Mouse (Mus musculus): ENCODE results near the gene Itga6. TPM values are rescaled to one million over a fixed set of nuclear protein-coding genes. Genes with fewer than 3 reads are reported as not detected.
"Not testable (repeated sequence)": the region's sequence is repeated elsewhere in the genome, so short reads cannot be mapped to it uniquely, and the experiment has no call there.

Gene Itga6
- polyA plus RNA-seq, 1 experiment = 21.9 TPM

DNA sequence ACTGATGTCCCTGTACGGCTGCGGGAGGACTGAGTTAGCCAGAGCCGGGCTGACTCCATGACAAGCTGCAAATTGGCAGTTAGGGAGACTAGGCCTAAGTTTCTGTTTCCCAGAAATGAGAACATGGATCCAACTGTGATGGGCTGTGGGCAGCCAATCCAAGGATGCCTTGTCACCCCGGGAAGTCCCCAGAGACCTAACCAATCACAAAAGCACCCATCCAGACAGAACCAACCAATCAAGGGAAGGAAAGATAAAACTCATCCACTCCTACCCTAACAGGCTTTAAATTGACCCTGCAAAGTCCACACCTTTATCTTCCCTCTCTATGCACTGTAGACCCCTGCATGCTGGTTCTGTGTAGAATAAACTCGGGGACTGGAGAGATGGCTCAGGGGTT, 31.0 kb upstream of the Itga6 start:
- H3K4me3 ChIP-seq (ENCODE audit: insufficient read depth, low read length) = no peak overlapping the region
- TF ChIP-seq CTCF (IDR thresholded peaks at IDR 0.05; ENCODE audit: borderline replicate concordance, insufficient read depth, low read length) = no peak
- no peak overlapping the region for H3K27ac ChIP-seq (ENCODE audit: insufficient read depth, low read length)
- H3K4me1 ChIP-seq (ENCODE audit: control insufficient read depth, insufficient read depth, low read length) = no peaks in the 10 kb centered on the region

DNA sequence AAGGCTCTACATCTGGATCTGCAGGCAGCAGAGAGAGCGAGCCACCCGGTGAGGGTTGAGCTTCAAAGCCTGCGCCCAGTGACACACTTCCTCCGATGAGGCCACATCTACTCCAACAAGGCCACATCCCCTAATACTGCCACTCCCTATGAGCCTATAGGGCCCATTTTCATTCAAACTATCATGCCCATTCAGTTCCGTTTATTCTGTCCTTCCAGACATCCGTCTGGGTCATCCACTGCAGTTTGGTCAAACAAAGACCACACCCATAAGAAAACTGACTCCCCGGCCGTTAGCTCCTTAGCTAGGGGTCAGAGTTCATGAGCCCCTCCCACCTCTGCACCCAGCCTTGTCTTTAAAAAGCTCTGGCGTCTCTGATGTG, 26.4 kb upstream of the Itga6 start:
- H3K27ac ChIP-seq (ENCODE audit: insufficient read depth, low read length) = no peak overlapping the region
- no peak for TF ChIP-seq POLR2A (IDR thresholded peaks at IDR 0.05; ENCODE audit: low read depth, low read length)
- TF ChIP-seq CTCF (IDR thresholded peaks at IDR 0.05; ENCODE audit: borderline replicate concordance, insufficient read depth, low read length) = no peak

DNA sequence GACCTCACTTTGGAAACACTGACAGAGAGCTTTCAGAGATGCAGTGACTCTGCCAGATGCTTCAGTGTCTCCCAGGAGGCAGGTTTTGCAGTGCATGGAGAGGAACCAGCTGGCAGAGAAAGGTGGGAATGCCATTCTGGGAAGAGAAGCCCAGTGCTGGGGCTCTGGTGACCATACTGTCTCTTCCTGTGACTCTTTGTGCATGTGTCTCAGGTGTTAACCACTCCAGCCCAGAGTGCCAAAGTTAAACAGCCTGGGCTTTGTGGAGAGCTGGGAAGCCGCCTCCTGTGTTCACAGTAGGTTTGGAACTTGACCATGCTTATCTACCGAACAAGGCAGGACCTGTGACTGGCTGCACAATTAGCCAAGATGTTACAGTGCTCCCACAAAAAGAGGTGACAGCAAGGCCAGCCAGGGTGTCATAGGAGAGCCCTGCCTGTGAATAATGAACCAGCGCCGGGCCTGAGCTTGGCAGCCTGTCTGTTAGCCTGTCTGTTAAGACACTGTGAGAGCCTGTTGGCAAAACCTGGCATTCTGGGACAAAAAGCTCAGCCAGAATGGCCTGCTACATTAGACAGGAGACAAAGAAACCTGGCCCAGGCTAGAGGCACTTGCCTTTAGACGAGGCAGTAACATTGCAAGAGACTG, 25.9 kb upstream of the Itga6 start:
- Histone ChIP-seq H3K27ac (ENCODE audit: insufficient read depth, low read length) (no peak overlapping the region), H3K4me3 (ENCODE audit: insufficient read depth, low read length) (no peak overlapping the region), H3K4me1 (ENCODE audit: control insufficient read depth, insufficient read depth, low read length) (peaks cover 3% of the 10 kb centered on the region; the same call in 1 of the 2 replicates)
- TF ChIP-seq CTCF (IDR thresholded peaks at IDR 0.05; ENCODE audit: borderline replicate concordance, insufficient read depth, low read length) (no peak), POLR2A (IDR thresholded peaks at IDR 0.05; ENCODE audit: low read depth, low read length) (no peak)

More for the DNA sequence above, 26.4 kb upstream of the Itga6 start:
- H3K4me1 ChIP-seq (ENCODE audit: control insufficient read depth, insufficient read depth, low read length) = no peaks in the 10 kb centered on the region; the same call in 1 of the 2 replicates
- H3K4me3 ChIP-seq (ENCODE audit: insufficient read depth, low read length) = no peak overlapping the region

DNA sequence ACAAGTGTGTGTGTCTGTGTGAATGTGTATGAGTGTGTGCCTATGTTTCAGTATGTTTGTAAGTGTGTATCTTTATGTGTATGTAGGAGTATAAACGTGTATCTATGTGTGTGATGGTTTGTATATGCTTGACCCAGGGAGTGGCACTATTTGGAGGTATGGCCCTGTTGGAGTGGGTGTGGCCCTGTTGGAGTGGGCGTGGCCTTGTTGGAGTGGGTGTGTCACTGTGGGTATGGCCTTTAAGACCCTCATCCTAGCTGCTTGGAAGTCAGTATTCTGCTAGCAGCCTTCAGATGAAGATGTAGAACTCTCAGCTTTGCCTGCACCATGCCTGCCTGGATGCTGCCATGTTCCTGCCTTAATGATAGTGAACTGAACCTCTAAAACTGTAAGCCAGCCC, 24.9 kb upstream of the Itga6 start:
- H3K27ac ChIP-seq (ENCODE audit: insufficient read depth, low read length); H3K4me3 ChIP-seq (ENCODE audit: insufficient read depth, low read length); H3K4me1 ChIP-seq (ENCODE audit: control insufficient read depth, insufficient read depth, low read length): not testable (repeated sequence)

DNA sequence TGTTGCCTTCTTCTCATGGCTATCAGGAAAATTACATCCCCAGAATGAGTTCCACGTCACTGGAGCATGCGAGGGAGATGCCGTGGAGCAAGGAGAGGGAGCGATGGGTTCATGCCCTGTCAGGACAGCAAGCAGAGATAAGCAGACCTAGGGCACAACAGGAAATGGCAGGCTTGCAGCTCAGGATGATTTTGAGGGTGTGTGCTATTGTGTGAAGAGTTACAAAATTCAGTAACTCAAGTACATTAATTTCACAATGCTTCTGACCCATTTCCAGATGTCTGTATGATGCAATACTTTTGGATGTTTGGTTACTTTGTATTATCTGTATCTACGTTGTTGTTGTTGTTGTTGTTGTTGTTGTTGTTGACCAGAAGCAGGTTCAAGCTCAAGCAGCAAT, 22.5 kb upstream of the Itga6 start:
- TF ChIP-seq POLR2A (IDR thresholded peaks at IDR 0.05; ENCODE audit: low read depth, low read length) (no peak), CTCF (IDR thresholded peaks at IDR 0.05; ENCODE audit: borderline replicate concordance, insufficient read depth, low read length) (no peak)
- H3K4me3 ChIP-seq (ENCODE audit: insufficient read depth, low read length) = no peak overlapping the region
- peaks cover 3% of the 10 kb centered on the region; the same call in 1 of the 2 replicates for H3K4me1 ChIP-seq (ENCODE audit: control insufficient read depth, insufficient read depth, low read length)
- no peak overlapping the region for H3K27ac ChIP-seq (ENCODE audit: insufficient read depth, low read length)

DNA sequence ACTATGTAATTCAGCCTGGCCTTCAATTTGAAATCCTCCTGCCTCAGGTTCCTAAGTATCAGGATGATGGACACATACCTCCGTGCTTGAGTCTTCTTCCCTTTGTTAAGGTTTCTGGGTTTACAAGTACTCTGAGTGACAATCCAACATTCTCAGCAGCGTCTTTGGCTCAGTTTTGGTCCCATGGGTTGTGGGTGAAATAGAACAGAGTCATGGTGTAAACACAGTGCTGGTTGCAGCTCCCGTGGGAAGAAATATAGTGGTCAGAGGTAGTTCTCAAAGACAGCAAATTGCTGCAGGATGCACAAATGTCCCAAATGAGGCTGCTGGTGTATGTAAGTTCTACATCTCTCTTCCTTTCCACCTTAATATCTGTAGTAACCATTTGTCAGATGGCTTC, 21.8 kb upstream of the Itga6 start:
- Histone ChIP-seq H3K27ac (ENCODE audit: insufficient read depth, low read length) (no peak overlapping the region), H3K4me1 (ENCODE audit: control insufficient read depth, insufficient read depth, low read length) (peaks cover 3% of the 10 kb centered on the region; the same call in 1 of the 2 replicates), H3K4me3 (ENCODE audit: insufficient read depth, low read length) (no peak overlapping the region)
- no peak for TF ChIP-seq POLR2A (IDR thresholded peaks at IDR 0.05; ENCODE audit: low read depth, low read length)
- no peak for TF ChIP-seq CTCF (IDR thresholded peaks at IDR 0.05; ENCODE audit: borderline replicate concordance, insufficient read depth, low read length)

DNA sequence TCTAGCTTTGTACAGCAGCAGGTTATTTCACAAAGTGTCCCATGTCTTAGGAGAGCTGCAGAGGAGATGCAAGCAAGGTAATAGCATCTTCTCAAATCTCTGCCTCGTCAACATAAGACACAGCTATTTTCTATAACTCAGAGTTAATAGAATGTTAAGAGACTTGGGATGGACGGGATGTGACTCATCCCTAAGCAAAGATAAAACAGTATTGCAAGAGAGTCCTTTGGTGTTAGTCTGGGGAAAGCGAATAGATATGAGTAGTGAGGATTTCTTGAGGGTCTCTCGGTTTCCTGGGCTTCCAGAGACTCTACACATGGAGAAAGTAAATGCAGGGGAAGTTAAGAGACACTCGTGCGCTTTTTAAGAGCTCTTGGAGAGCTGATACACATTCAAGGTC, 21.4 kb upstream of the Itga6 start:
- H3K4me1 ChIP-seq (ENCODE audit: control insufficient read depth, insufficient read depth, low read length) = peaks cover 3% of the 10 kb centered on the region; the same call in 1 of the 2 replicates
- no peak for TF ChIP-seq CTCF (IDR thresholded peaks at IDR 0.05; ENCODE audit: borderline replicate concordance, insufficient read depth, low read length)
- no peak overlapping the region for H3K27ac ChIP-seq (ENCODE audit: insufficient read depth, low read length)

DNA sequence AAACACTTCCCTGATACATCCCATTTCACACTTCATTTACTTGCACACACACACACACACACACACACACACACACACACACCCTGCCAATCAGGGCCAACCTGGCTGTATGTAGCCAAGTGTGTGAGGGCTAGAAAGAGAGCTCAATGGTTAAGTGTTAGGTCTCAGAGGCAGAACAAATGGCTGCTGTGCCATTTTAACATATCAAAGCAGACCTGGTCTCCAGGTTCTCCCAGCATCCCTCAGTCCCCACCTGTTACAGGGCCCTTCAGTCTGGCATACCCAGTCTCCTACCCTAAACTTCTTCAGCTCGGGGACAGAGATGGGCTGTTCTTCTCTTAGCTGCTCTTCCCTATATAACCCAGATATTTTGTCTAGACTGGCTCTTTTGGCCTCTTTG, 20.0 kb upstream of the Itga6 start:
- H3K4me3 ChIP-seq (ENCODE audit: insufficient read depth, low read length) = no peak overlapping the region
- no peak for TF ChIP-seq POLR2A (IDR thresholded peaks at IDR 0.05; ENCODE audit: low read depth, low read length)
- TF ChIP-seq CTCF (IDR thresholded peaks at IDR 0.05; ENCODE audit: borderline replicate concordance, insufficient read depth, low read length) = no peak
- H3K4me1 ChIP-seq (ENCODE audit: control insufficient read depth, insufficient read depth, low read length) = peaks cover 3% of the 10 kb centered on the region; the same call in 1 of the 2 replicates
- H3K27ac ChIP-seq (ENCODE audit: insufficient read depth, low read length) = no peak overlapping the region

More for the DNA sequence above, 21.4 kb upstream of the Itga6 start:
- H3K4me3 ChIP-seq (ENCODE audit: insufficient read depth, low read length) = no peak overlapping the region

DNA sequence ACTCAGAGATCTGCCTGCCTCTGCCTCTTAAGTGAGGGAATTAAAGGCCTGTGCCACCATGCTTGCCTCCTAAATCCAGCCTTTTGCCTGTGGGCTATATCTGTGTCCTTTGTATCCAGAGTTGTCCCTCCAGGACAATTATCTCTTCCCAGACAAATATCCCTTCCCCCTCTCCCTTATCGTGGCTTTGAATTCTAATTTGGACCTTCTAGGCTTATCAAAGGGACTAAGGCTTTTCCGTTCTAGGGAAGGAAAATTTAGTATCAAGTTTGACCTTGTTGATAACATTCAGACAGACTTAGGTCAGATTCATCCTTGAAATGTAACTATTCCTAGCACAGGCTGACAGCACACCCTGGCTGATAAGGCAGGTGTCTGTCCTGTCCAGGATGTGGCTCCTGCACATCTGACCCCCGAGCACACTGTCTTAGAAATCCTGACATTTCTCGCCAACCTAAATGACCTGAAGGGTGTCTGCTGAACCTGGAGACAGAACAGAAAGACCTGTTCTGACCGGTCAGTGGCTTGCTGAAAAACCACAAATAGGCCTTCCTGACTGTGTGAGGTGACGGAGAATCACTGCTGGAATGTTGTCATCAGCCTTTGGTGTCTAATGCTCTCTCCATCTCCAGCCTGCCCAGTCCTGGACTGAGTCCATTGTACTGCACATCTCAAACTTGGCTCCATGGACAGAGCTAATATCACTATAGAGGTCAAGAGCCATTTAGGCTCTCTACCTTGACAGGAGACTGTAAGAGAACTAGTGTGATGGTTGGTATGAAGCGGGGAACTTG, 18.3 kb upstream of the Itga6 start:
- Histone ChIP-seq H3K27ac (ENCODE audit: insufficient read depth, low read length) (no peak overlapping the region), H3K4me1 (ENCODE audit: control insufficient read depth, insufficient read depth, low read length) (peaks cover 10% of the 10 kb centered on the region), H3K4me3 (ENCODE audit: insufficient read depth, low read length) (no peak overlapping the region)
- TF ChIP-seq POLR2A (IDR thresholded peaks at IDR 0.05; ENCODE audit: low read depth, low read length) (no peak), CTCF (IDR thresholded peaks at IDR 0.05; ENCODE audit: borderline replicate concordance, insufficient read depth, low read length) (no peak)

DNA sequence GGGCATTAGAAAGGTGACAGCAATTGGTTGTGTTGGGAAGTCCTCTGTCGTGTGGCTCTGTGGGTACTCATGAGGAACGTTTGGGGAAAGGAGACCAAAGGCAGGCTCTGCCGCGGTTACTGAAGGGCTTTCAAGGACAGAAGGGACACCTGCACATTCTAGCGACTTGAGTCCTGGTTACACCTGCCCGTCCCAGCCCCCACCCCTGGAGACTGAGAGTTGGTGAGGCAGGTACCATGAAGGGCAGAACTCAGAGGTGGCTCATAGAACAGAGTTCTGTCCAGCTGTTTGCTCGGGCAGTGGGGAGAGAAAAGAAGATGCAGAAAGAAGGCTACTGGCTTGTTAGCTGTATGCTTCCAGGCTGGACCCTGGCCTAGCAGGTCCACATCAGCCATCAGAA, 17.1 kb upstream of the Itga6 start:
- TF ChIP-seq CTCF (IDR thresholded peaks at IDR 0.05; ENCODE audit: borderline replicate concordance, insufficient read depth, low read length) (no peak), POLR2A (IDR thresholded peaks at IDR 0.05; ENCODE audit: low read depth, low read length) (no peak)
- no peak overlapping the region for H3K27ac ChIP-seq (ENCODE audit: insufficient read depth, low read length)
- H3K4me3 ChIP-seq (ENCODE audit: insufficient read depth, low read length) = no peak overlapping the region
- peaks cover 10% of the 10 kb centered on the region for H3K4me1 ChIP-seq (ENCODE audit: control insufficient read depth, insufficient read depth, low read length)
